Mouse (Mus musculus) cerebellum, adult 8-10 months (tissue): ENCODE measurements at regions not wholly inside any gene's neighbourhood (a gene's known extent, or its start where the extent isn't known, plus 50 kb on each side); places are given as distances from the start of the nearest gene placed in this dataset.

ENCODE experiments used
- DNase-seq: peaks from one replicate; pipeline ENCODE4 v3.0.0; 2022

DNA sequence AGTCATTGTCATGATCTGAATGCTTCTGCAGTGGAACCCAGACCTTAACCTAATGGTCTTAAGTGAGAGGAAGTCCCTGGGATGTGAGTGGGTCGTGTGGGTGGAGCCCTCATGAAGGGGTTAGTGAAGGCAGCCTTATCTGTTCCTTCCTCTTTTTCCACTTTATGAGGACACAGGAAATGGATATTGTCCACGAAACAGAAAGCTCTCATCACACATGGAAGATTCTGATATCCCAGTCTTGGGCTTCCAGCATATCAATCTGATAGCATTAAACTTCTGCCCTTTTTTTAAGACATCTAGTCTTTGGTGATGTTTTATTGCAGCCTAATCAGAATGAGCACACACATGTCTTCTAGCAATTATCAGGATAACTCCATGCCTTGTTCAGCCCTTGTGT is 164.0 kb downstream of the Mex3b start:
- no peak for DNase-seq

DNA sequence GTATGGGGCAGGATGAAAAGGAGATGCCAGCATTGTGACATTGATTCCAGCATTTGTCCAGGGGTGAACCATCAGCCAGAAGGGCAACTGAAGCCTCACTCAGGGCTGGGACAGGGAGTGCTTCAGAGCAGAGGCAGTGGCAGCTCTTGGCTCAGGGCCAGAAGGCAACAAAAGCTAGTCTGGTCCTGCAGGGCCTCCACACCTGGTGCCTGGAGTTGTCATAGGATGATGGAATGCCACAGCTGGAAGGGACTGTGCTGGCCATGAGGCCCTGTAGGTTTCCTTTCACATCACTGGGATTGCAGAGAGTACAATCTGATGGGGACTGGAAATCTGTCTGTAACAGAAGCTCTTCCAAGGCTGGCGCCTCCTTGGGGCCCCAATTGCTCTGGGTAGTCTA is 164.9 kb downstream of the Mex3b start:
- DNase-seq = no peak

DNA sequence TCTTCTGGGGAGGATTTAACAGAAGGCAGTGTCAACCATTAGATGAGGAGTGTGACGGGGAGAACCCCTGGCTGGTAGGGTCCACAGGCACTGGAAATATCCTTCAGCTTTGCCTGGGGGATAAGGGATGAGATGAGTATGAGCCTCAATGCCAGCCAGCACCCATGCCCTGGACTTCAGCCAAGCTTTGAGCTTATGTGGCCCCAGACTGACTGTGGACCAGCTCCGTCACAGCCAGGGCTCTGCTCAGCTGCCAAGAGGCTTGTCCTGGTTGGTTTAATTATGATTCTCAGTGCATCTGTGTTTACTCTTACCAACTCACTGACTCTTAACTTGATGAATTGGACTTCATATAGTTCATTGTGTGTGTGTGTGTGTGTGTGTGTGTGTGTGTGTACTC is 165.8 kb downstream of the Mex3b start:
- no peak for DNase-seq

DNA sequence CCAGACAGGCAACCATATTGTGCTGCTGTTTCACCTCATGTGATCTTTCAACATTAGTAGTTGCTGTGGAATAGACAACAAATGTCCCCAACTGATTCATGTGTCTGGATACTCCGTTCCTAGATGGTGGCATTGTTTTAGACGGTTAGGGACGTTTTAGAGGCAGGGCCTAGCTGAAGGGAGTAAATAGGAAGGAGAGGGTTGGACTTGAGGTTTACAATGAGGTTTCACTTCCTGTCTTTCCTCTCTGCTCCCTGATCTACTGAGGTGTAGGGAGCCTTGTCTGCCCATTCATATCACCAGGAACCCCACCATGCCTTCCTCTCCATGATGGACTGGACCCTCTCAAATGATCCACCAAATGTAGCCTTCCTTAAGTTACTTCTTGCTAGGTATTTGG is 168.1 kb downstream of the Mex3b start:
- DNase-seq = no peak

DNA sequence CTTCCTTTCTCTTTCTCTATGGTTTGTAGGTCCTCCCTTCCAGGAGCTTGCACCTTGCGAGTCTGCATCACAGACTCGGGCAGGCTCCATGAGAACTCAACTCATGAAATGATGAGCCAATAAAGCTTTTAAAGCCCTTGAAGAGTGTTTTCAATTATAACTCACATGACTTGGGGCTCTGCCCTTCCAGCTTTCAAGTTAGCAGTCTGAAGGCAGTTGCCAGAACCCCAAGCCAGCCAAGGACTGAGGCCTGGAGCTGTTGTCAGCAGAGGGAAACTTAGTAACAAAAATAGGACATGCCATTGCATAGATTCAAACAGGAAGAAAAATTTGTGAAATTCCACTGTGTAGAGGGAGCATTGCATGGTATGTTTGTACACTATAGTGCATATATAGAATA is 169.3 kb downstream of the Mex3b start:
- DNase-seq = no peak

DNA sequence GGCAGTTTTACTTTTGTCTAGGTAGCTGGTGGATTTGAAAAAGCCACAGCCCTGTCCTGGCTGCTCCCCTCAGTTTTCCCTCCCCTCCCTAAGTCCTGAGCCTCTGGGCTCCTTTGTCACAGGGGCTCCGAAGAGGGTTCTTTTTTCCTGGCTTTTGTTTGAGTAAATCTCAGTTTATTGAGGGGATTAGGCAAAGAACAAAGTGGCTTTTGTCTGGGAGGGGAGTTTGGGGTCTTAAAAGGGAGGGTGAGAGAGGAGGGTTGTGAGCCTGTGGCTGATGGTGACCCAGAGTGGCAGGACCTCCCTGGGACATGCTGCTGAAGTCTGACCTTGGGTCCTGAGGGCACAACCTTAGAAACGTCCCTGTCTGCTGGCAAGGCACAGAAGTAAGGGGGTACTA is 170.0 kb downstream of the Mex3b start:
- DNase-seq = no peak

DNA sequence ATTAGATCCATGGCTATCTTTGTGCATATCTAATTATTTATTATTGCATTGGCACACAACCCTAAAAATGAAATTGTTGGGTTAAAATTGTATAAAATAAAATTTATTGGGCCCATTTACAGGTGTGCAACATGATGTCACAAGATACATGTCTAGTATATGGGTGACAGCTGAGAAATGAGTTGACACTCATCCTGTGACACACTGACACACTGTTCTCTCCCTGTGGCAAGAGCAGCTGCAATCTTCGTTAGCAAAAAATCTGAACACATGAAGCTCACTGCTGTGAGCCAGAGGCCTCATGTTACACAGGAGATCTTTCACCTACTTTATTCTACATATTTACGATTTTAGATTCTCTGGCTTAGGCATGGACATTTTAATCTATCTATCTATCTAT is 170.6 kb downstream of the Mex3b start:
- DNase-seq = no peak

DNA sequence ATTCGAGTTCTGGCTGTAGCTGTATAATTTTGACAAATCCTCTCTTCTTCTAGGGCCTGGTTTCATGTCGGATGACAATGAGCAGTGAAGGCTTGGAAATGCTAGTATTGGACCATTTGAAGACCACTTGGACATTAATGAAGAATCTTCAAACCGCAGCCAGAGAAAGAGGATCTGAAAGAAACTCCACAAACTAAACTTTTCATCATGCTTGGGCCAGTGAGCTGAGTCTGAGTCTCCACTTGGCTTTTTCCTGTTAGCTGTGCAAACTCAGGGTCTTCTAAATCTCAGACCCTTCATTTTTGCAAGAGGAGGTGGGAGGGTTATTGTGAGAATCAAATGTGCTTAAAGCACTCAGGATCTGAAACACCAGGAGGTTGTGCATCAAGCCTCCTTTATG is 176.6 kb downstream of the Mex3b start:
- DNase-seq = no peak

DNA sequence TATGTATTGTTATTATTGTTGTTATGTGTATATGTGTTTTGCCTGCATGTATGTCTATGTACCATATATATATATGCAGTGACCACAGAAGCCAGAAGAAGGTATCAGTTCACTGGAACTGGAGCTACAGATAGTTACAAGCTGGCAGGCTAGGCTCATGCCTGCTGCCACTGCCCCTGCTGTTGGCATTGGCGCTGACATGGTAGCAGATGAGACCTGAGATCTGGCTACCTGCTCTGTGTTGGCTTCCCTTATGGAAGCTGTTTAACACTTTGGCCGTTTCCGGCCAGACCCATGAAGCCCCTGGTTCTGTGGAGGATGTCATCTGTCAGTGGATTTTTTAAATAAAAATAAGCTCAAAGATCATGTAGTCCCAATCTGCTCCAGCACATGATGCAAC is 178.1 kb downstream of the Mex3b start:
- no peak for DNase-seq

DNA sequence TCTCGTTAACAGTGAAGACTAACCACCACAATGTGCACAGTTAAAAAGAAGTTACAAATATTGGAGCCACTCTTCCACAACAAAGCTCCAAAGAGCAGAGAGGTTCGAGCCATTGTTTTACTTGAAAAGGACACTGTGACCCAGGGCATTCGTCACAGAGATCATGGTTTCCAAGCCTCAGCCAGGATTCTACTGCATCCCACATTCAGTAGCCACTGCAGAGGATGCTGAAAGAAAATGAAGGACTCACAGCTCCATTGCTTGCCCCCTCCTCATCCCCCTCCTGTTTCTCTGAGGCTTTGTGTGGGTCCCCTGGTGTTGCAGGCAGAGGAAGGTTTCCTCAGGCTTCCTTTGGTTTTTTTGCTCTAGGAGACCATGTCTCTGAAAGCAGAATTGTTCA is 182.9 kb downstream of the Mex3b start:
- DNase-seq = no peak

DNA sequence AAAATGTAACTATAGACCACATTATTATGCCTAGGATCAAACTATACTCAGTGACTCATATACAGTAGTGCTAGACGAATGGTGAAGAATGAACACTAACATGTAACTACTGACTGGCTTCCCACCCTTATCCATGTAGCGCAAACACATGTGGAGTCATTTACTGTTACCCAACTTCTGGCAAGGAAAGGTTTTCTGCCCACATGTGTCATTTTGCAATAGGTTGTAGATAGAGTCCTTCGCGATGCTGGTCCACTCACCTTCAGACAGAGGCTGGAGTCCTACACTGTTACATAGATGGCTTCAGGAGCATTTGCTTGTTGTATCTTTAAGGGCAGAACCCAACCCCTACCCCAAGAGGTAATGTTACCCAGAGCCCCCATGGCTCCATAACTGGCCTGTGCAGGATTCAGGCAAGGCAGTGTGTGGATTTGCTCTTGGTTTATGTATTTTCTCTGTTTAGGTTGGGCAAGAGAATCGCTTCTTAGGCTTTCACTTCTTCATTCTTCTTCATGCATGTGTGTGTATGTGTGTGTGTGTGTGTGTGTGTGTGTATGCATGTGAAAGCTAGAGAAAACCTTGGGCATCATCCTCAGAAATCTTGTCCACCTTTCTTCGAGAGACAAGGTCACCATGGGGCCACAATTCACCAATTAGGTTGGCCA is 183.8 kb downstream of the Mex3b start:
- DNase-seq = no peak

DNA sequence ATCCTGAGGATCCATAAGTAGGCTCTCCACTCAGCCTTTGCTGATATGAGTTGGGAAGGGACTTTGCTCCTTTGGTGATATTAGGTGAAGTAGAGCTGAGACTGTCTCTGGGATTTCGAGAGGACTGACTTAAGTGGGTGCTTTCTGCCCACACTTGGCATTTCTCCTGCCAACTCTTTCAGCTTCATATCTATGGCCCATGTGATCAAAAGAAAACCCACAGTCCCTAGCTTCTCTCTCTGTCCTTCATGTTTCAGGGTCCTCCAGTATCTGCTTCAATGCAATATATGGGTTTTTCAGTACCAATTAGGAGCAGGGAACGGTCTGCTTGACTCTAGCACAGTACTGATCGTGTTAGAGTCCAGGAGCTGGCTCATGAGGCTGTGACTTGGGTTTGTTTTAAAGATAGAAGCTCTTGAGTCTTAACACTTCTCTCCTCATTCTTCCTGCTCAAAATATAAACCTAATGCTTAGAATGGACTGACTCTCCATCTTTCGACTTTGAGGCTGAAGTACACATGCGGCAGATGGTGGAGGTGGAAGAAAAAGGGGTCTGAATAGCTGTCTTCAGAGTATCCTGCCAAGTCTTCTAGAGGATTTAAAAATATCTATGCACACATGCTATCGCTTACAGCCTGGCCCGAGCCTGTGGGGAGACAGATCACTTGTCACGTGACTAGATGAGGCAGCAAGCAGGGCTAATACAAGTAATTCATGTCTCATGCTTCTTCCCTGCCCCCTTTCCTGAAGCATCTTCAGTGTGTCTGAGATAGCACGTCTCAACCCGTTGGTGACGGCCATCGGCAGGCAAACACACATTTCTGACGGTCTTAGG is 189.2 kb downstream of the Mex3b start:
- DNase-seq = no peak

DNA sequence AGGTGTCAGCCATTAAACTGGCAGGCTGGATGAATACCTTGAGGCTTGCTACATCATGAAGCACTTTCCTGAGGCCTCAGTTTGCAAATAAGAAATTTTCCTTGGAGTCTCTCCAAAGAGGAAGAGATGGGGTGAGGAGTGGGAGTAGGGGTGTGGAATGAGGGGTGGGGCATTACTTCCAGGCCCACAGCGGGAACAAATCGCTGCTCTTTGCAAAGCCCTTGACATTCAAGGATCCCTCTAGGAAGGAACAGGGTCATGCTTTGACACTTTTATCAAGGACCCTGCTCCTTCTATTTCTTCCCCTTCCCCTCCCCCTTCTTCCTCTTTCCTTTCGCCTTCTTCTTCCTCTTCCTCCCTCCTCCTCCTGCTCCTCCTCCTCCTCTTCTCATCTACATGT is 193.2 kb downstream of the Mex3b start:
- no peak for DNase-seq

DNA sequence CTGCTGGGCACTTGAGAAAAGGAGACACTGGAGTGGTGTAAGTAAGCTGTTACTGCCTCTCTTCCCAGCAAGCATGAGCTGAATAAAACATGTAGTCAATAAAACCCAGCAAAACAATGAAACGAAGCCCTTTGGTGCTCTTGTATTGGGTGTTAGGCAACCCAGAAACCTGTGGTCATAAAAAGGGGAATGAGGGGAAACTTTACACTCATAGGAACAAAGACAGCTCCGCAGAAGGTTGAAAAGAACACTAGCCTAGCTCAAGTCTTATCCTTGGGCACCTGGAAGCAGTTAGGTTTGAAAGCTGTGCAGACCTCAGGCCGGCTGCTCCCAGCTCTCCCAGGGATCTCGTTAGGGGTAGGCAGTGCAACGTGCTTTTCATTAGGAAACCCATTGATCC is 193.6 kb downstream of the Mex3b start:
- no peak for DNase-seq

DNA sequence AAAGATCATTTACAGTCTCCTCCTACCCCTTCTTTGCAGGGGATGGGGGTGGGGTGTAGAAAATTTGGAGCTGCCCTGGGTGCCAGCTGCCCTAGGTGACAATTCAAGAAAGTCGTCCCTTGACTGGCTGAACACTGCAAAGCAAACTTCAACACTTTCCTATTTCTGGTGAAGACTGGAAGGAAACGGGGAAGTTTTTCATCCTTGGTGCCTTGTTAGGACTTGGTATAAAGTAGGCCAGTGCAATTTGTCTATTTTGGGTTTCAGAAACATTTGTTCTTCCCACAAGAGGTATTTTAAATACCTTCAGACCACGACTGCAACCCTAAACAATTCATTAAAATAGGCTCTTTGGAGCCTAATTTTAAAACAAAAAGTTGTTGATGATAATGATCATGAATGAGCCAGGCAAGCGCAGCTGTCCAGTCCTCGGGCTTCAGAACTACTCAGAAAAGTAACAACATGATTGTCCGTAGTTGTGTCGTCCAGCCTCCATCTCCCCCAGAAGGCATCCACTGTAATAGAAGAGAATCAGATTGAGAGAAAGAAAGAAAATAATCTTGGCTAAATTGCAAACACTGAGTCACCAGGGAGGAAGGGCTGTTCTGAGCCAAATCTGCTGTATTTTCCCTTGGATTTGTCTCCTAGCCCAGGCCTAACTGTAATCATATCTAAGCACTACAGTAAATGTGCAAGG is 194.2 kb downstream of the Mex3b start:
- DNase-seq = no peak

DNA sequence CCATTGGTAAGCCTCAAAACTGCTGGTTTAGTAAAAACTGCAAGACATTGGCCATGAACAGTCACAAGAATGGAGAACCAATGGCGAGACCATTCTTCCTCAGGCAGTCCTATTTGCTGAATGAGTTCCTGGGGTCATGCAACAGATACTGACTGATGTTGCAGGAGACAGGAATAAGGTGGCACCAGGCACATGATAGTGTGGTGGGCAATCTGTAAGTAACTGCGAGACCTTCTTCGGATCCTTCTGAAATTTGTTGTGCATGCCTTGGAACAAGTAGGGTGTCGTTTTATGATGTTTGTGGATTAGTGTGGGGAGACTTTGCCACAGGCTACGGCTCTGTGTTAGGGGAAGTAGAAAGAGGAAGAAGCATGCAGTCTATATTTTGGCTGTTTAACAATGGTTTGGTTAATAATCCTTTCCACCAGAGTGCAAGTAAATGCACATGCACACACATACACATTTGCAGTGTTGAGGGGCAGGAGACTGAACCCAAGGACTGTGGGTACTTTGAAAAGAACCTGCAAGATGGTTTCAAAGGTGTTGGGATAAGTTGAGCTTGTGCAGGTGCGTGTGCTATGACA is 194.9 kb downstream of the Mex3b start:
- no peak for DNase-seq

DNA sequence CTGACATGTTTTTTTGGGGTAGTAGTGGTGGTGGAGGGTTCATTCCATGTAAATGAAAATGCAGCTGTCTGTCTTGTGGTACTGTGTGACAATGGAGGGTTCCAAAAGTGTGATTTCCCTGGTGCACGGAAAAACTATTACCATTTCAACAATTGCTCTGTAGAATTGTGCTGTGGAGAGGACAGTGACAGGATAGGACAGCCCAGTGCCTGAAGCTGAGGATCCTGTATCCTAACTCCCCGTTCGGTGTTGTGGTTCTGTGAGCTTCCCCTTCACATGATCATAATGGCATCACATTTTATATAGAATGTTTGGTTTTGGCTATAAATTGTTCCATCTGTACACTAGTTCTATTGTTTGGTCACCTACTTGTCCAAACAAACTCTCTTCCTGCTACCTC is 196.4 kb downstream of the Mex3b start:
- no peak for DNase-seq

DNA sequence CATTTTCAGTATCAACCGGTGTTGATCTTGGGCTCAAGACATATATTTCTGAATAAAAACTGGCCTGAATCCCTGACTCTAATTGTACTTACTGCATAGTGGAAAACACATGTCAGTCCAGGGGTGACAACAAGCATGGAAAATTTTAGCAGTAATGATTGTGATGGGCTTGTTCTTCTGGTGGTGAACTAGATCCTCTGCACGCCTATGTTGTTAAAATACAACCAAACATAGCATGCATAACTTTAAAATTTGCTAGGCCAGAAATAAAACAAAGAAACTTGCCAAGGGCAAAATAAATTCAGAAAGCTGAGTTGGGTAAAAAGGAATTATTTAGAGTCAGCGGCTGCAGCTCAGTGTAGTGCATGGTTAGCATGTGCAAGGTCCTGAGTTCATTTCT is 198.2 kb downstream of the Mex3b start:
- DNase-seq = no peak

DNA sequence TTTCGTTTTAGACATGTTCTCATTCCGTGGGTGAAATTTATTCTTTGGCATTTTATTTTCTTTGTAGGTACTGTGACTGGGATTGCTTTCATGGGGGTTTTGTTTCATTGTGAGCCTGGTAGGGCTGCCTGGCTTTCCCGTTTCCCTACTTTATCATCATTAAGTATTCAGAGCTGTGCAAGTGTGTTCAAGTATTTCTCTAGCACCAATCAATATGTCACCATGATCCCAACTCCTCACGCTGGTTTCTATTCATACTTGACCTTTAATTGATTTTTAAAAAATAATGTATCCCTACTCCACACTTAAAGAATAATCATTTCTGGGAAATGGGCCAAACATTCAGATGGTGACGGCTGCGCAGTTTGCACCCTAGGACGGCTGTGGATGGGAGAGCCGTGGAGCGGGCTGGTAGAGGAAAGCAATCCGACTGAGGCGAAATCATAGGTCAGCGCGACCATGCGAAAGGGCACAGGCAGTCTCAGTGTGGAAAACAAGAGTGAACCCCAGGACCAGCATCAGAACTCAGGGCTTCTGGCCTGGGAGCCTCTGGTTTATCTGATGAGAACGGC is 207.4 kb downstream of the Mex3b start:
- DNase-seq = no peak

DNA sequence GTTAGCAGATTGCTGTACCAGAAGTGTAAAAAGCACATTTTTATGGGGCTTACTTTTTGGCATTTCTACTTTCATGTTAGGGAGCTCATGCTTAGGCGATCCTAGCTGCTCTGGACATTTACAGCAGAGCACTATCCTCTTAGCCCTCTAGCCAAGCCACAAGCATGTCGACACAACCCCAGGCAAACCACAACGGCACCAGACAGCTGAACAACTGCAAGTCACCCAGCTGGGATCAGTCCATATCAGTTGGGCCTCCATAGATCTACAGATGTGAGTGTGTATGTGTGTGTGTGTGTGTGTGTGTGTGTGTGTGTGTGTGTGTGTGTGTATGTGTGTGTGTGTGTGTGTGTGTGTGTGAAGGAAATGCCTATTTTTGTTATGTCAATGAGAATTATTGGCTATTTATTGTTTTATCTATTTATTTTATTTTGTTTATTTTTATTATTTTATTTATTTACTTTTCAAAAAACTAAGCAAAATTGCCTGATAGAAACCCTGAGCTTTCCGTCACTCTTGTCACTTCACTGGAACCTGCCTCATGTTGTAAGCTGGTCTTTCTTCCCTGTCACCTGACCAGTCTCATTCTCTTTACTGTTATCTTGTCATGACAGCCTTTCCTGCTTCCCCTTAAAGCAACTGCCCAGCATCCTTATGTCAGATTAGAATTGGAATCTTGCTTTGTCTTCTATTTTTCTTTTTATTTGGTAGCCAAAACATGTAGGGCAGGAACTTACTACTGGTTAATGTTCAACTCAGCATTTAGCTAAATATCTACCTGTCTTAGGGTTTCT is 208.2 kb downstream of the Mex3b start:
- no peak for DNase-seq

DNA sequence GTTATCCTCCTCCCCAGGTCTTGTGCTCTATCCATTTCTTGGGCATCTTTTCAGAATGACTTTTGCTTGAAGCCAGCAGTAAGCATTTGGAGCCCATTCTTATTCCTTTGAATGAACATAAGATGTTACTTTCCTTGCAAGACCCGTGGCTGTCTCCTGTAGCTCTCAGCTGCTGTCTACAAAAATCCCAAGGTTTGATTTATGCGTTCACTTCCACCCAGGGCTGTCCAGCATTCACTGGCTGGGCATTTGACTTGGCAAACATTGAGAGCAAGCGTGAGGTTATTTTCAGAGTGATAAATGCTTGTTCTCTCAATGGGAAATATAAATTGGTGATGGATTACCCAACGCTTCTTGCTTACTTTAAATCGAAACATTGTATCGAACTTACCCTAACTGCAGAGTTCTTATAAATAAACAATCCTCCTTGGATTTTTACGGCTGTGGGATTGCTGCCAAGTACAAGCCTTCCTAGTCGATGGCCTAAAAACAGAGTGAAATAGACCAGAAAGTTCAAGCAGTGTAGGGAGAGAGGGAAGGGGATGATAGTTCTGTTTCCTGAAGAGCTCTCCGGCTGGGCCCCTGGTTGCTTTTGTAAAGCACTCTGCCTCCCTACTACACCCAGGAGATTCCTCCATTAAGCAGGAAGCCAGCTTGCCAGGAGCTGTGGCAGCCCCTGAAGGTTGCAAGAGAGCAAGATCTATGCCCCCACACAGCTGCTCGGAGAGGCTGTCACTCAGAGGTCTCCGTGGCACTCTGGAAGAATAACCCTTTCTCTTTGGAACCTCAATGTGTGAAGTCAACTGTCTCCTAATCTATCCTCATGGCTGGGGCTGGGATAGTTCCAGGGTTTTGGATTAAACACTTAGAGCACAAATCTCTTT is 210.1 kb downstream of the Mex3b start:
- DNase-seq = no peak

DNA sequence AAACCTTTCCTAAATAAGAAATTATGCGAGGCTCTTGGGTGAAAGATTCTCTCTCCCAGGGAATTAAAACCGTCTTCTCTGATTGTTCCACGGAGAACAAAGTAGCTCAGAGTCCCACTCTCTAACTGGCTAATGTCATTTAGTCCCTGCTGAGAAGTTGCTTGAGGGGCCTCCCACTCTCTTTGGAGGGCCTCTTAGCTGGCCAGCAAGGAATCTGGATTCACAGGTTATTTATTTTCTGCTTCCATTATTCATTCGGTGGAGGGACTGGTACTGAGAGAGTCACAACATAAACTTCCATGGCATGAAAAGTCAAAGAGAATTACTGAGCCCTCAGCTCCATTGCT is 210.8 kb downstream of the Mex3b start:
- no peak for DNase-seq
